Comparison of ENCODE assay signal across 10 mouse cellular contexts in genomic region chr2:141876155-141876851, GRCm38 (mm10).
DNase-seq lines count a peak whose midpoint lies in the region.
"Had no signal": no experiment of that assay in that cellular context is flagged by ENCODE, and none has a peak within 500 bp of the region (broad histone marks: within the 10 kb centered on the region; RNA-seq: fewer than 3 reads in every experiment).

No protein-coding gene starts in this region.

- peak; percentile 2 for DNase-seq in lung, postnatal 25 days (ENCODE audit: low spot score)
- no peak for DNase-seq in lung, postnatal 14 days
- DNase-seq in frontal cortex, postnatal 10 days (ENCODE audit: low spot score in 2 of 2), result peak; percentile 19 to 29
- peak; percentile 34 to 42 for DNase-seq in layer of hippocampus, adult 8-10 months (ENCODE audit: low spot score in 2 of 2)
- DNase-seq in right cerebral cortex, postnatal 14 days, result peak; percentile 8
- DNase-seq in kidney, postnatal 4 days, result no peak
- DNase-seq in cerebellum, adult 11-12 months, result no peak
- DNase-seq in liver, result no peak
- DNase-seq: cerebellum, adult 8-10 months; kidney, postnatal 14 days had no signal

Comparison
In these comparisons a context has a peak if more than half of its experiments do, and no peak if none do; other contexts are left out.
1. DNase-seq: peak in lung, postnatal 25 days (single experiment), frontal cortex, postnatal 10 days (2 of 2), layer of hippocampus, adult 8-10 months (2 of 2) and right cerebral cortex, postnatal 14 days (single experiment); none in lung, postnatal 14 days (single experiment), kidney, postnatal 4 days (0 of 2), cerebellum, adult 11-12 months (single experiment) and liver (single experiment).